Mouse (Mus musculus) embryonic facial prominence, embryonic 13.5 days (tissue): Measurements from ENCODE around the gene Tmem201. TPM values are rescaled to one million over a fixed set of nuclear protein-coding genes. Genes with fewer than 3 reads are reported as not detected.

Experiments used
- ATAC-seq: fragments of 200-750 bp; cut with Nextera tagmentation; 2 replicates; pipeline ENCODE4 v1.8.0; 2017; ENCODE audit warnings: low read depth; ENCODE audit not compliant: insufficient number of reproducible peaks, insufficient read depth, low FRiP score, low TSS enrichment
- H3K27ac ChIP-seq: fragments of 300-500 bp; sonication (generic); 2 replicates; pipeline ENCODE4 v1.5.1; 2015; ENCODE audit warnings: moderate library complexity, mild to moderate bottlenecking, inconsistent platforms
- H3K27me3 ChIP-seq: fragments of 300-500 bp; sonication (generic); 2 replicates; pipeline ENCODE4 v1.6.1; 2015; ENCODE audit warnings: mild to moderate bottlenecking, inconsistent platforms
- H3K36me3 ChIP-seq: fragments of 300-500 bp; sonication (generic); 2 replicates; pipeline ENCODE4 v1.6.1; 2015; ENCODE audit warnings: mild to moderate bottlenecking, inconsistent platforms
- H3K4me1 ChIP-seq: fragments of 300-500 bp; sonication (generic); 2 replicates; pipeline ENCODE4 v1.6.1; 2015; ENCODE audit warnings: inconsistent platforms
- H3K4me2 ChIP-seq: fragments of 300-500 bp; sonication (generic); 2 replicates; pipeline ENCODE4 v1.6.1; 2015; ENCODE audit warnings: moderate library complexity, mild to moderate bottlenecking, inconsistent platforms
- H3K4me3 ChIP-seq: fragments of 300-500 bp; sonication (generic); 2 replicates; pipeline ENCODE4 v1.5.1; 2015; ENCODE audit warnings: mild to moderate bottlenecking, inconsistent platforms
- H3K9ac ChIP-seq: fragments of 300-500 bp; sonication (generic); 2 replicates; pipeline ENCODE4 v1.6.1; 2015; ENCODE audit warnings: mild to moderate bottlenecking, inconsistent platforms
- H3K9me3 ChIP-seq: fragments of 300-500 bp; sonication (generic); 2 replicates; pipeline ENCODE4 v1.6.1; 2016; ENCODE audit warnings: inconsistent platforms
- whole genome bisulfite sequencing: fragments of 180-500 bp; shearing (Covaris S2); methylation state at CpG from one replicate; pipeline ENCODE4 v1.1.7; 2015; ENCODE audit warnings: mixed read lengths; 5-methylcytosine and 5-hydroxymethylcytosine counted together
- polyA plus RNA-seq: library from polyadenylated mRNA; unstranded; fragments of >200 nt; fragmentation: Nextera tagmentation; extraction: Ambion mirVana; gene quantifications from 2 replicates; pipeline ENCODE4 v1.2.1, GENCODE M21; 2015

Tmem201 gene
- polyA plus RNA-seq = 31.8 and 33.7 TPM in 2 replicates

GRCm38 (mm10) chr4:149737383-149738324 lies at the start of gene Tmem201:
Gene Tmem201, minus strand, starts transcription at chr4:149738044.
- Histone ChIP-seq H3K4me1 (peaks cover 52% of the 10 kb centered on the region), H3K4me3 (peak within 1 kb of the TSS; percentile 93), H3K27ac (peak within 1 kb of the TSS; percentile 71), H3K9me3 (no peaks in the 10 kb centered on the region), H3K4me2 (peak within 1 kb of the TSS; percentile 97), H3K27me3 (no peaks in the 10 kb centered on the region), H3K36me3 (peaks cover 6% of the 10 kb centered on the region; the same call in 1 of the 2 replicates), H3K9ac (peak within 1 kb of the TSS; percentile 93)
- WGBS = under 1% methylated on average over 96 of the region's 97 CpGs
- peak; percentile 88 for ATAC-seq

- H3K9me3 ChIP-seq = no peaks in the 10 kb centered on the region
- H3K4me3 ChIP-seq = no peak overlapping the region
- WGBS = 94% methylated on average over 5 of the region's 5 CpGs
- H3K27me3 ChIP-seq = no peaks in the 10 kb centered on the region
- no peak for ATAC-seq
- no peak overlapping the region for H3K4me2 ChIP-seq
- no peak overlapping the region for H3K9ac ChIP-seq
- H3K27ac ChIP-seq = no peak overlapping the region
- no peaks in the 10 kb centered on the region for H3K36me3 ChIP-seq
- peaks cover 2% of the 10 kb centered on the region; the same call in 1 of the 2 replicates for H3K4me1 ChIP-seq
Observed at GRCm38 (mm10) chr4:149784901-149785300, 47.1 kb upstream of the Tmem201 start.

- Histone ChIP-seq H3K9ac (no peak overlapping the region), H3K9me3 (no peaks in the 10 kb centered on the region)
- WGBS = 87% methylated on average over 9 of the region's 9 CpGs
Observed at GRCm38 (mm10) chr4:149784371-149784770, 46.5 kb upstream of the Tmem201 start.

GRCm38 (mm10) chr4:149782975-149783374 lies 45.1 kb upstream of the Tmem201 start:
- H3K27me3 ChIP-seq = no peaks in the 10 kb centered on the region
- ATAC-seq = no peak
- no peaks in the 10 kb centered on the region for H3K36me3 ChIP-seq
- 56% methylated on average over 8 of the region's 8 CpGs for WGBS
- peaks cover 2% of the 10 kb centered on the region; the same call in 1 of the 2 replicates for H3K4me1 ChIP-seq
- H3K9ac ChIP-seq = no peak overlapping the region
- H3K4me3 ChIP-seq = no peak overlapping the region
- no peak overlapping the region for H3K4me2 ChIP-seq
- H3K27ac ChIP-seq = peak overlapping the region; percentile 70
- no peaks in the 10 kb centered on the region for H3K9me3 ChIP-seq

More at GRCm38 (mm10) chr4:149784371-149784770, 46.5 kb upstream of the Tmem201 start:
- Histone ChIP-seq H3K4me2 (no peak overlapping the region), H3K4me3 (no peak overlapping the region), H3K36me3 (no peaks in the 10 kb centered on the region), H3K27me3 (no peaks in the 10 kb centered on the region), H3K27ac (no peak overlapping the region), H3K4me1 (peaks cover 2% of the 10 kb centered on the region; the same call in 1 of the 2 replicates)
- ATAC-seq = no peak

GRCm38 (mm10) chr4:149780565-149781356 lies 42.9 kb upstream of the Tmem201 start:
- Histone ChIP-seq H3K4me3 (no peak overlapping the region), H3K4me1 (peaks cover 2% of the 10 kb centered on the region; the same call in 1 of the 2 replicates), H3K27me3 (peaks cover 9% of the 10 kb centered on the region; the same call in 1 of the 2 replicates), H3K4me2 (no peak overlapping the region), H3K9me3 (no peaks in the 10 kb centered on the region), H3K9ac (no peak overlapping the region), H3K27ac (no peak overlapping the region), H3K36me3 (no peaks in the 10 kb centered on the region)
- 72% methylated on average over 13 of the region's 13 CpGs for WGBS
- ATAC-seq = no peak

GRCm38 (mm10) chr4:149779966-149780365 lies 42.1 kb upstream of the Tmem201 start:
- H3K4me1 ChIP-seq = peaks cover 2% of the 10 kb centered on the region; the same call in 1 of the 2 replicates
- H3K4me3 ChIP-seq = no peak overlapping the region
- H3K27me3 ChIP-seq = peaks cover 9% of the 10 kb centered on the region; the same call in 1 of the 2 replicates
- H3K9me3 ChIP-seq = no peaks in the 10 kb centered on the region
- H3K36me3 ChIP-seq = no peaks in the 10 kb centered on the region
- no peak overlapping the region for H3K4me2 ChIP-seq
- H3K27ac ChIP-seq = no peak overlapping the region
- WGBS = 83% methylated on average over 9 of the region's 9 CpGs
- ATAC-seq = no peak
- no peak overlapping the region for H3K9ac ChIP-seq

- Histone ChIP-seq H3K9ac (no peak overlapping the region), H3K4me3 (no peak overlapping the region), H3K27me3 (peaks cover 9% of the 10 kb centered on the region; the same call in 1 of the 2 replicates), H3K4me2 (no peak overlapping the region), H3K27ac (no peak overlapping the region), H3K36me3 (no peaks in the 10 kb centered on the region), H3K4me1 (peaks cover 14% of the 10 kb centered on the region), H3K9me3 (no peaks in the 10 kb centered on the region)
- ATAC-seq = no peak
- 85% methylated on average over 9 of the region's 9 CpGs for WGBS
Observed at GRCm38 (mm10) chr4:149777126-149777525, 39.3 kb upstream of the Tmem201 start.

GRCm38 (mm10) chr4:149775760-149776362 lies 38.0 kb upstream of the Tmem201 start:
- Histone ChIP-seq H3K27me3 (peaks cover 9% of the 10 kb centered on the region; the same call in 1 of the 2 replicates), H3K9ac (no peak overlapping the region), H3K4me1 (peaks cover 14% of the 10 kb centered on the region), H3K27ac (no peak overlapping the region), H3K4me2 (no peak overlapping the region), H3K9me3 (no peaks in the 10 kb centered on the region), H3K36me3 (no peaks in the 10 kb centered on the region), H3K4me3 (no peak overlapping the region)
- ATAC-seq = no peak
- WGBS = 15% methylated on average over 8 of the region's 8 CpGs

GRCm38 (mm10) chr4:149775330-149775729 lies 37.5 kb upstream of the Tmem201 start:
- Histone ChIP-seq H3K9me3 (no peaks in the 10 kb centered on the region), H3K4me3 (no peak overlapping the region), H3K4me1 (peaks cover 12% of the 10 kb centered on the region), H3K4me2 (no peak overlapping the region), H3K27ac (no peak overlapping the region), H3K9ac (no peak overlapping the region), H3K27me3 (peaks cover 9% of the 10 kb centered on the region; the same call in 1 of the 2 replicates), H3K36me3 (no peaks in the 10 kb centered on the region)
- WGBS = 73% methylated on average over 7 of the region's 7 CpGs
- no peak for ATAC-seq

GRCm38 (mm10) chr4:149774094-149774470 lies 36.2 kb upstream of the Tmem201 start, which contains the start of gene Slc25a33:
Gene Slc25a33, minus strand, starts transcription at chr4:149774277.
- Histone ChIP-seq H3K27me3 (peaks cover 9% of the 10 kb centered on the region; the same call in 1 of the 2 replicates), H3K4me2 (peak within 1 kb of the TSS; percentile 100), H3K4me1 (peaks cover 12% of the 10 kb centered on the region), H3K9ac (peak within 1 kb of the TSS; percentile 87), H3K27ac (peak within 1 kb of the TSS; percentile 72), H3K9me3 (no peaks in the 10 kb centered on the region), H3K36me3 (no peaks in the 10 kb centered on the region), H3K4me3 (peak within 1 kb of the TSS; percentile 81)
- peak; percentile 95 for ATAC-seq
- WGBS = under 1% methylated on average over 51 of the region's 51 CpGs
